Mouse (Mus musculus): ENCODE measurements at regions not wholly inside any gene's neighbourhood (a gene's known extent, or its start where the extent isn't known, plus 50 kb on each side); places are given as distances from the start of the nearest gene placed in this dataset.
"Not testable (repeated sequence)": the region's sequence is repeated elsewhere in the genome, so short reads cannot be mapped to it uniquely, and the experiment has no call there.

DNA sequence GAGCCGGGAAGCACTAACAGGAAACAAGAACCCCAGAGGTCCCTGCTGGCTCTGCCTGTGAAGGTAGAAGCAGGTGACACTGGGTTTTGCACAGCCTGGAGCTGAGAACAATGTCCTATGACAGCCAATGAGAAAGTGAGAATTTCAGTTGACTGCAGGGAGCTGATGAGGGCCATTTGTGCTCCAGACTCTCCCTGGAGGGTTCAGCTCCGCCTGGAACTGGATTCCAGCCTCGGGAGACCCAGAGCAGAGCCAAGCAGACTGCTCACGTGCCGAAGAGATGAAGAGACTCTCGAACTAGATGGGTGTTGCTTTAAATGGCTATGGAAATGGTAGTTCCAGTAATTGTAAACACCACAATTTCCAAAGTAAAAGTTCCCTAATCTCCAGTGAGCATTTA lies 93.5 kb downstream of the Cand1 start:
- no peak for DNase-seq (ENCODE audit: low read depth, low spot score)

DNA sequence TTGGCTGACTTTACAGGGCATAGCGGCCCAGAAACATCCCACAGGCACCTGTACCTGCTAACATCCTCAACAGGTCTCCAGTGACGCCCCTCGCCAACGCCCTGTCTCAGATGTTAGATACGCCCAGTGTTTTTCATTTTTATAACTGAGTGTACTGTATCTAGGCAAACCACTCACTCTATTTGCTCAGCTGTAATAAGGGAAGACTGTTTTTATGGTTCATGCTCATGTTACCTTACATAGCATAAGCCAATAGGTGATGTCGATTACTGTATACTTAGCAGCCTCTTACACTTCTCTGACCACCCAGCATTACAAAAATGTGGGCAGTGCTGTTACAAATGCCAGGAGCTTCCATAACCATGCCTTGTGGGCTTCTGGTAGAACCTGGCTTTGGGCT lies 97.0 kb downstream of the Cand1 start:
- no peak for DNase-seq (ENCODE audit: low read depth, low spot score)

DNA sequence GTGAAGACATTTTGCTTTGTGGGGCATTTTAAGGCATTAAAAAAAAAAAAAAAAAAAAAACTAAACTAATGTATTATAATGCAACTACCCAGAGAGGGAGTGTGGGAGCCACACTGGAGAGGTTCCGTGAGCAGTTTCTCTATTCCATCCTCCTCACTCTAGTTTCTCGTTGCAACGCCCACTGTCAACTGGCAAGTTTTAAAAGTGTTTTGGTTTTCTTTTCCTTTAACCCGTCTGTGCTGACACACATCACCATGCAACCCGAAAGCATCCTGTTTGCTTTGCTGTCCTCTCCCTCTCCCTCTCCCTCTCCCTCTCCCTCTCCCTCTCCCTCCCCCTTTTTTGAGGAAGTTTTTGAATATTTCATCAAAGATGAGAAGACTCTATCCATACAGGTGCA lies 97.5 kb downstream of the Cand1 start:
- DNase-seq (ENCODE audit: low read depth, low spot score), result no peak

DNA sequence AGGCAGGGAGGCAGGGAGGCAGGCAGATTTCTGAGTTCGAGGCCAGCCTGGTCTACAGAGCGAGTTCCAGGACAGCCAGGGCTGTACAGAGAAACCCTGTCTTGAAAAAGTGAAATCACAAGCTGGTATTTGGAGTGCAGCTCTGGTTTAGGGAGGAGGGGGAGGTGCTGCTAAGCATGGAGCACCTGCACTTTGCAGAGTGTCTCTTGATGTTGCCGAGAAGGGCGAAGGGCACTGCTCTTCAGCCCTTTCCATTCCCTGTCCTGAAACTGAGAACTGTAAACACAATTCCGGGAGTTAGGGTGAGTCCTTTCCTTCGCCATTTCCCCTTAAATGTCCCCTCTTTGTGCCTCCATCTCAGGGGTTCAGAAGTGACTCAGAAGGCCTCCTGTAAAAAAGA lies 101.6 kb downstream of the Cand1 start:
- DNase-seq (ENCODE audit: low read depth, low spot score), result no peak

DNA sequence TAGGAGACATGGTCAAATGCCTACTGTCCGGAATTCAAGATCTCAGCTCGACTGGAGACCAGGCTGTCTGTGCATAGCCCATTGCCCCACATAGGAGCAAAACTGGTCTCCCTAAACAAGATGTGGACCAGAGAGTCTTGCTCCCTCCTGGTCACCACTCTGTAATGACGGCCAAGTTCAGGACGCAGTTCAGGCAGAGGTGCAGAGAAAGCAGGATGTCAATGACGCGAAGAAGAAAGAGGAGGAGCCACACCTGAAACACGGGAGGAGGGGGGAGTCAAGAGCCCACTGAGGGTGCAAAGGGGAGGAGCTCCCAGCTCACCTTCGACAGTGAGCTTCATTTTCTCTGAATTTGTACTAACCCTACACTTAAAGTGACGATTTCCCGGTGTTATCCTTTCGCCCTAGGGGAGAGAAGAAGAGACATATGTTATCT lies 104.3 kb downstream of the Cand1 start:
- no peak for DNase-seq (ENCODE audit: low read depth, low spot score)

DNA sequence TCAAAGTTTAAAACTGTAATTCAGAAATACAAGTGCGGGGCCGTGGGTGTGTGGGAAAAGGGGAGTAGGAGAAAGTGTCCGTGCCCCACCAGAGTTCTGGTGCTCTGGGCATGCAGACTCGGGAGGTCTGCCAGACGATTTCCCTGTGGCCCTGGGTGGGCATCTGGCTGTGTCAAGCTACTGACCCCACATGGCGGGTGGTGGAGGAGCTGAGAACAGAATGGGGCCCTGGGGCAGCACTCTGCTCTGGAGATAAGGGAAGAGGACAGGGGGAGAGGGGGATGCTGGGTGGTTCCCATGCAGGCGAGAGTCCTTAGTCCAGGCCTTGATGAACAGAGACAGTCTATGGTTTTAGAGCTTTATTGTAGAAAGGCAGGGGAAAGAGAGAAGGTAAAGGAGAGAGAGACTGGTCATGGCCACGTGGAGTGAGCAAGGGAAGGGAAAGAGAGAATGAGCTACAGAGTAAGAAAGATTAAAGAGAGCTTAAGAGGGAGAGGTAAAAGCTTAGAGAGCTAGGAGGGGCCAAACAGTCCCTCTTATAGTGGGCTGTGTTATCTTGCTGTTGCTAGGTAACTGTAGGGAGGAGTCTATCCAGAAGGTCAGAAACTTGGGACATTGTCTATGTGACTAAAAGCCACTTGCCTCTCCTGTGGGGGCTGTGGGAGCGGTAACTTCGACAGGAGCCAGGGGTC lies 104.9 kb downstream of the Cand1 start:
- no peak for DNase-seq (ENCODE audit: low read depth, low spot score)

DNA sequence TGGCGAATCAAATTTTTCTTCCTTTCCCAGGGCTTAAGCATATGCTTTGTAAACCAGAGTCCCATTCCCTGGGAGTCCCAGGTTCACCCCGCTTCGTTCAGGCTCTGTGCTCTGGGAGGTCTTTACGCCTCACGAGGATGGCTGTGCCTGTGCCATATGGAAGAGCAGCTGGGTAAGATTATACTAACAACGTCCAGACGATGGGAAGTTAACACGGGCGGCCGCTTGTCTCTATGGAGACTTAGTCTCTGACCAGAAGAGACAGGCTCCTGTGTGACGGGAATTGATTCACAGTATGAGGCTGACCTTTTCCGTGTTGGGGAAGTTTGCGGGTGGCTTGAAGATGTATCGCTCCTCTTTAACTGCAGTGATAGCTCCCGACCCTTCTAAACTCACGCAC lies 107.9 kb downstream of the Cand1 start:
- no peak for DNase-seq (ENCODE audit: low read depth, low spot score)

DNA sequence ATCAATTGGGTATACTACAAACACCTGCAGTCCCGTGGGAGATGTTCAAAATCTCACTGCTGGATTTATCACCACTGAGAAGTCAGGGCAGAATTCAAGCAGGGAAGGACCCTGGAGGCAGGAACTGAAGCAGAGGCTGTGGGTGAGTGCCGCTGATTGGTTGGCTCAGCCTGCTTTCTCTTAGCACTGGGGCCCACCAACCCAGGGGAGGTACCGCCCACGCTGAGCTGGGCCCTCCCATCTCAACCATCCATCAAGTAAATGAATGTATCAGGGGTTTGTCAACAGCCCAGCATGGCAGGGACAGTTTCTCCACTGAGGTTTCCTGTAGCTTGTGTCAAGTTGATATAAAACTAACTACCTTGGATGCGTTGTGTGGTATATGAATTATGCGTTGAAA lies 109.2 kb downstream of the Cand1 start:
- DNase-seq (ENCODE audit: low read depth, low spot score), result no peak

DNA sequence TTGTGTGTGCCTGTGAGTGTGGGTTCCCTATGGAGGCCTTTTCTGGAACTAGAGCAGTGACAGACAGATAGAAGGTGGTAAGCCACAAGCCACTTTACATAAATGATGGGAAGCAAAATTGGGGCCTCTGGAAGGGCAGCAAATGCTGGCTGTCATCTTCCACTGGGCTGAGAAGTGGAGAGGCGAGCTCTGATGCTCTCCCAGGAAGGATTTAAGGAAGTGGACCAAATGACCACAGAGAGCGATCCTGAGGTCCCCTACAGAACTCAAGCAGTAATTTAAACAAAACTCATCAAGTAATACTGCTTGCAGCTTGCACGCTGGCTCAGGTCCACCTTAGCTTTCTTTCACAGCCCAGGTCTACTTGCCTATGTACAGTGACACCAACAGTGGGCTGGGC lies 111.8 kb downstream of the Cand1 start:
- no peak for DNase-seq (ENCODE audit: low read depth, low spot score)

DNA sequence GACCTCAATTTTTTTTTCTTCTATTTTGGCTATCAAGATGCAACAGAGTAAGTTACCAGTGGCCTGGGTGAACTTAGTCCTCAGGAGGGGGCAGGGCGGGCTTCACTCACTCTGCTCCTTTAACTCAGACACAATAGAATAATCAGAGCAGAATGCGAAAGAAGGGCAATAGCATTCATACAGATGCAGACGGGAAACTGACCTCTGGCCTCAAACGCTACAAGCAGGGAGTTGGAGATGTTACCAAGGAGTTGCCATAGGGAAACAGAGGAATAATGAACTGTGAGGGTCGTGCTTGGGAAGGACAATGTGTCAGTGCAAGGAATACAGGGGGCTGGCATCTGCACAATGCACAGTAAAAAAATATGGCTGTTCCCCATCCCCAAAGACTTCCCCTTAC lies 116.3 kb downstream of the Cand1 start:
- no peak for DNase-seq (ENCODE audit: low read depth, low spot score)

DNA sequence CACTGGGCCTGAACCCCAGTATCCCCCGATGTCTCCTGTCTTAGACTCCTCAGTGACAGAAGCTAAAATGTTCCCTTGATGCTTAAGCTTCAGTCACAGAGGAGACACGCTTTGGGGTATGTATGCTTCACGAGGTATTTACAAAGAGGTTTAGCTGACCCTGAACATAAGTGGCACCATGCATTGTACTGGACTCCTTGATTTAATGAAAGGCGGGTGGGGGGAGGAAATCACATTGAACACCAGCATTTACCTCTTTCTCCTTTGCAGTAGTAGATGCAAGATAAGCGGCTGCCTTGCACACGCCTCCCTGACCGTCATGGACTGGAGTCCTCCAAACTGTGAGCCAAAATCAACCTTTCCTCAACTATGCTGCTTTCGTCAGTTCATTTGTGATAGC lies 117.5 kb downstream of the Cand1 start:
- no peak for DNase-seq (ENCODE audit: low read depth, low spot score)

DNA sequence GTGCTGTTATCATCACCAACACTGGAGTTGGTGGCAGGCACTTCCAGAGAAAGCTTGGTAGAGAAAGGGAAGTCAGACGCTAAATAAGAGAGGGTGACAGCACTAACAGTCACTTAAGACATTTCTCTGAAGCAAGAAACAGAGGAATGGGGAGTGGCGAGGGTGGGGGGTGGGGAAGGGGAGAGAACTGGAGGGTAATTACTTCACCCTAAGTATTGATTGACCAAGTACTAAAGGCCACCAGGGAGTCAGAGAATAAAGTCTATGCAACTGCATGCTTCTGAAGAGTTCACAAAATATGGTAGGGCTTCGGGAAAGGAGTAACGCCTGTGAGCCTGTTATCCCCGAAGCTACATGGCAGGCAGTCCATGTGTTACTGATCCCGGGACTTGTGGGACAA lies 118.3 kb downstream of the Cand1 start:
- no peak for DNase-seq (ENCODE audit: low read depth, low spot score)

DNA sequence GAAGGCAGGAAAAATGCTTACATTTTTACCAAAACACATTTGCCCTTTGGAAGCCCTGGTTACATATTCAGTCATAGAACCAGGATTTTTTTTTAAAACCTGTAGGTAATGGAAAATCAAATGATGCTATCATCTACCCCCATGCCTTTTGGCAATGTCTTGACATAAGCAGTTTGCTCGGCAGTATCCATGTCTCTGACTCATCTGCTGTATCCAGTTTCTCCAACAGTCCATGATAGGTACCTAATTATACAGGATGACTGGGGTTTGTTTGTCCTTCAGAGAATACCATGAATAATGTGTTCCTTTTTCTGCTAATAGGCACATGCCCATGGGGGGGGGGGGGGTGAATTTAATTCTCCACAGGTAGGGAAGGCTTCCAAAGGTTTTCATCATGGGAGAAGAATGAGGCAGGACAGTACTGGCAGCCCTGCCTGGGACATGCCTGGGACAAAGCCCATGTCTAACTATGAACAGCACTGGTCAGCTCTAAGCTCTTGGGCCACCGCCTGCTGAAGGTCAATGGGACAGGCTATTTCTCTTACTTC lies 122.9 kb downstream of the Cand1 start:
- DNase-seq (ENCODE audit: low read depth, low spot score), result no peak

DNA sequence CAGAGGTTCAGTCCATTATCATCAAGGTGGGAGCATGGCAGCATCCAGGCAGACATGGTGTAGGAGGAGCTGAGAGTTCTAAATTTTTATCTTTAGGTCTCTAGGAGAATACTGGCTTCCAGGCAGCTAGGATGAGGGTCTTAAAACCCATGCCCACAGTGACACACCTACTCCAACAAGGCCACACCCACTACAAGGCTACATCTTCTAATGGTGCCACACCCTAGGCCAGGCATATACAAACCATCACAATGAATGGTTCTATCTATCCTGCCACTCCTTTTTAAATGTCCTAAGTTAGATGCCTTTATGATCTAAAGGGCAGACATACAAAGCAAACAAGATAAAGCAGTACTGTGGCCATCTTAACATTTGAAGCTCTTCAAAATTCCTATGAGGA lies 124.7 kb downstream of the Cand1 start:
- not testable (repeated sequence) for DNase-seq (ENCODE audit: low read depth, low spot score)

DNA sequence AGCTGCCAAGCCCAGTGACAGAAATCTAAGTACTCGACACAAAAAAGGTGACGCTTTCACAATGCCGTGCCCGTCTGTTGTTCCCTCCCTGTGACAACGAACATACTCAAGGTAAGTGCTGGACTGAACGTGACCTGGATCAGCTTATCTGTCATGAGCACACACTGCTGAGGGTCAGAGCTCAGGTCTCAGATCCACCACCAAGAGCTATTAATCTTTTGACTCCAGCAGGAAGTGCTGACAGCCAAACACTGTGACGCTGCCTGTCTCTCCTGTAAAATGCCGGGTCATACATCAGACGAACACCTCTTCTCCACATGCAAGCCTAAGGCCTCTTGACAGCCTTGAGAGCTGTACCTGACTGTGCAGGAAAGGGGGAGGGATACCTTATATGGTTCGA lies 125.2 kb downstream of the Cand1 start:
- no peak for DNase-seq (ENCODE audit: low read depth, low spot score)

DNA sequence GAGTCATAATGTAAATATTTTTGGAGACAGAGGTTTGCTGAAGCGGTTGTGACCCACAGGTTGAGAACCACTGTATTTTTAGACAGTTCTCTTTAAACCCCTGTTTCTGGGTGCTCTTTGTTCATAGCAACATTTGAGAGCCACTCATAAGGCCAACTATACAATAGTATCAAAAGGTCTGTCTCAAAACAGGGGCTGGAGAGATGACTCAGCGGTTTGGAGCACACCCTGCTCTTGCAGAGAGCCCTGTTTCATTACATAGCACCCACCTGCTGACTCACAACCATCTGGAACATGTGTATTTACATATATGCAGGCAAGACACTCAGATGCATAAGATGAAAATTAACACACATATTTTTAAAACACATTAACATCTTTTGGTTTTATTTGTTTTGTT lies 128.0 kb downstream of the Cand1 start:
- no peak for DNase-seq (ENCODE audit: low read depth, low spot score)

DNA sequence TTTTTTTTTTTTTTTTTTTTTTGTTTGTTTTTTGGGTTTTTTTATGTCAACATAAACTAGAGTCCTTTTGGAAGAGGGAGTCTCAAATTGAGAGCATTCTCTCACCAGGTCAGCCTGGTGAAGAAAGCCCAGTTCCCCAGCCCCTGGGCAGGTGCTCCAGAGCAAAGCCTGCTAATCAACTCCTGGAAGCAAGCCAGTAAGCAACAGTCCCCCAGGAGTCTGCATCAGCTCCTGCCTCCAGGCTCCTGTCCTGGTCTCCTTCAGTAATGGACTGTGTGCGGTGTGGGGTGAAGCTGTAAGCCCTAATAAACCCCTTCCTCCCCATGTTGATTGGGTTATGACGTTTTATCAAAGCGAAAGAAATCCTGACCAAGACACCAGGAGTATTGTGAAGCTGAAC lies 128.4 kb downstream of the Cand1 start:
- DNase-seq (ENCODE audit: low read depth, low spot score), result no peak

DNA sequence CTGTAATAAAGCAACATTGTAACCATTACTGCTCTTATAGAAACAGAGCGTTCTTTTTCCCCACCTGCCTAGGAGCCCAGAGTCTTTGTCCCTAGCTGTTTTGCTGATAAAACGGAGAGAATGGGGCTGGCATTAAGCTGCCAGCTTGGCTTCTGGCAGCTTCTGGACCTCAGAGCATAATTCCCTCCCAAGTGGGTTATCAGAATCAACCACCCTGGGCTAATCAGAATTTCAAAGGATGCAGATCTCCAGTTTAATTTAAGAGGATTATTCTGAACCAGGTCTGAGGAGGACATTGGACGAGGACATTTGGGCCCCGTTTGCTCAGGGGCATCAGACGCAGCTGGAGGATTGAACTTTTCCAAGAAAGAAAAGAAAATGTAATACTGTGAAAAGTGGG lies 129.2 kb downstream of the Cand1 start:
- DNase-seq (ENCODE audit: low read depth, low spot score), result no peak

DNA sequence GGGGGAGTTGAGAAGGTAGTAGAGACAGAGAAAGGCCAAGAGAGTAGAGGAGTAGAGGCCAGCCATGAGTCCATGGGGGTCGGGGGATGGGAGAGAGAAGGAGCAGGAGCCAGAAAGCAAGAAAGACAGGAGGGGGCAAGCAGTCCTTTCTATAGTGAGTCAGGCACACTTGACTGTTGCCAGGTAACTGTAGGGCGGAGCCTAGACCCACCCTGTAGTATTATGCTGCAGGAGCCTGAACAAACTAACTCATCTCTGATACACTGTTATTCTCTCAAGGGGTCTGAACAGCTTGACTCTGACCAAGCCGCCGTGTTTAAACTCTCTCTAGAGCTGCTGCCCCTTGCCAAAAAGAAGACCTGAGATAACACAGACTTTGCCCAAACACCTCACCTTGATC lies 130.6 kb downstream of the Cand1 start:
- no peak for DNase-seq (ENCODE audit: low read depth, low spot score)

DNA sequence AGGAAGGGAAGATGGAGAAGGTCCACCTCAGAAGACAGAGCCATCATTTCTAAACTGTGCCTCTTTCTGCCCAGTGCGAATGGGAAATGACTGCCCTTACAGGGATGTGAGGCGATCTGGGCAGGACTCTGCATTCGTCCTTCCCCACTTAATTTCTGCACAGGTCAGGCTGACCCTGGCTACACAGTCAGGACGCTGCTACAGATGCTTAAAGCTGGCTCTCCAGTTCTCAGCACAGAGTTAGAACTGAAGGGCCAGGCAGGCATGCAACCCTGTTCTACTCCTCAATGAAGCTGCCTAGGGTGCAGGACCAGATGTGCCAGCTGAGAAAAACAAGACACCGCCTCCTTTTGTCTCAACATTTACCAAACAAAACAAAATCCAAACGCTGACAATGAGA lies 132.1 kb downstream of the Cand1 start:
- DNase-seq (ENCODE audit: low read depth, low spot score), result no peak

DNA sequence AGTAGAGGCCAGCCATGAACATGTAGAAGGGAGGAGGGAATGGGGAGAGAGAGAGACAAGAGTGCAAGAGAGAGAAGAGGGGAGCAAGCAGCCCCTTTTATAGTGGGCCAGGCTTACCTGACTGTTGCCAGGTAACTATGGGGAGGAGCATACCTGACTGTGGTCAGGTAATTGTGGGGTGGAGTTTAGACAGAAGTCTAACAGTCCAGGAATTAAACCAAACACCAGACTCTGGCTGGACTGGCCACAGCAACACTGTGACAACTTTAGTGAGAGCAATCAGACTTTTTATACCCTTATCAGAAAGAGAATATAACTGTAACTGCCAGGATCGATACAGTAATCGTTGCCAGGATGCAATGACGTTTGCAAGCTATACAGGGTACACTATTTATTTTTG lies 133.8 kb downstream of the Cand1 start:
- no peak for DNase-seq (ENCODE audit: low read depth, low spot score)

DNA sequence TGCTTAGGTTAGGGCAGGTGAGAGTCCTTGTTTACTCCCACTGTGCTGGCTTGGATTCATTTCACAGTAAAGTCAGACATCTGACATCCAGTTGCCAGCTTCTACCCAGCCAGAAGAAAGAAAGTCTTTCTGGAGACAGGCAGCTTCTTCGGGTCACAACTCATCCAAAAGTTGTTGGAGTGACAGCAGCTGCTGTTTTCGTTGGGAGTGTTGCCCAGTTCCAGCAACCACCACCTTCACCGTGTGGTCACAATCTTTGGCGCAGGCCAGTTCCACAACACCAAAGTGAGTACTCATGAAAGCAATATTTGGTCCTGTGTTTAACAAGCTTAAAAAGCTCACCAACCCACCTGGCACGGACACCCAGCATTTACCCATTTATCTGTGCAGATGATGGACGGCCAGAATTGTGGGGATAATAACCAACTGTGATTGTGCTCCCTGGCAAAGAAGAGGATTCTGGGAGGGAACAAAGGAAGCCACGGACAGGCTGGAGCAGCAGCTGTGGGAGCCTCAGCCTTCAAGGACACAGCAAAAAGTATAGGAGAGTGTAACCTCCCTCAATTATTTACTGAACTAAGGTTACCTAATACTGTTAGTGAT lies 134.5 kb downstream of the Cand1 start:
- DNase-seq (ENCODE audit: low read depth, low spot score), result no peak

DNA sequence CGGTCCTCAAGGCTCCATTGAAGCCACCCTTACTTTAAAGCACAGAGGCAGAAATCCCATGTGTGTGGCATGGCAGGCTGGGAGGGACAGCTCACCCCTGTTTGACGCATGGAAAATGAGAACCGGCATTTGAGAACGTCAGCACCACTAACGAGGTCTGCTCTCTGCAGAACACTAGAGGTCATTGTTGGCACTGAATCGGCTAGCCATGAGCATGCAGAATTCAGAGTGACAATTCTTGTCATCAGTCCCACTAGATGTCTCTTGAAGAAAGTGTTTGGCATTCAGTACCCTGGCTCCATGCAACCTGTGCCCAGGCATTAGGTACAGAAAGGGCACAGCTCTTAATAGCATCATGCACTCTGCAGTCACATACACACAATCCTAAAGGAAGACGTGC lies 139.3 kb downstream of the Cand1 start:
- DNase-seq (ENCODE audit: low read depth, low spot score), result no peak
